Mouse (Mus musculus) embryo, embryonic 11 days (tissue): ENCODE results near the gene Esm1.
A peak's percentile ranks its signal among the peaks of the same experiment; 100 is the strongest.
"Not testable (repeated sequence)": the region's sequence is repeated elsewhere in the genome, so short reads cannot be mapped to it uniquely, and the experiment has no call there.

Experiments
- DNase-seq: peaks from one replicate; pipeline ENCODE4 v3.0.0-alpha.2; 2015

The Esm1 gene

DNA sequence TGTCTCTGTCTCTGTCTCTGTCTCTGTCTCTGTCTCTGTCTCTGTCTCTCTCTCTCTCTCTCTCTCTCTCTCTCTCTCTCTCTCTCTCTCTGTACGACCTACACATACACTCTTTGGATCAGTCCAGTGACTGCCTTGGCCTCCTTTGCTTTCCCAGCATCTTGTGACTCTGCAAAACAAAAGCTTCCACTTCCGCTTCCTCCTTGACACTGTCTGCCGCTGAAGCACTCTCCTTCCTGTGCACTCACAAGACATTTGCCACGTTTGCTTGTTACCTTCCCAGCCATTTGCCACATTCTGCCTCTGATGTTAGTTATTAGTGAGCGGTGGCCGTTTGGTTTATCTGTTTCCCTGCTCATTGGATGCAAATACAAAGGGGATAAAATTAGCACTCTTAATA lies 32.7 kb downstream of the Esm1 start:
- no peak for DNase-seq

DNA sequence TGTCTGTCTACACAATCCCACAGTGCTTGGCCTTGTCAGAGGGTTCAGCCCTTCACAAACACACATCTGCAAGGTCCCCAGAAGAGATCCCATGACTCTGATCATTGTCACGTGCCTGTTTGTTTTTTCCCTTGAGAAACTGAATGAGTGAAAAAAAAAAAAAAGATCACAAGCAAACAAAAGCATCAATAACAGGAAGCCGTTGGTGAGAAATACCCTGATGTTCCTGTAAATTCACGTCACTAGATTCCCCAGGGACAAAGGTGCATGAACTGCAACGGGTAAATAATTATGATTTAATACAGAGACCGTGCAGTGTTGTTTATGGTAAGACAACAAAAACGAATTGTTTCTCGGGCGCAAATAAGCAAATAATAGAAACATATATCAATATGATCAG lies 35.6 kb downstream of the Esm1 start:
- DNase-seq, result no peak

DNA sequence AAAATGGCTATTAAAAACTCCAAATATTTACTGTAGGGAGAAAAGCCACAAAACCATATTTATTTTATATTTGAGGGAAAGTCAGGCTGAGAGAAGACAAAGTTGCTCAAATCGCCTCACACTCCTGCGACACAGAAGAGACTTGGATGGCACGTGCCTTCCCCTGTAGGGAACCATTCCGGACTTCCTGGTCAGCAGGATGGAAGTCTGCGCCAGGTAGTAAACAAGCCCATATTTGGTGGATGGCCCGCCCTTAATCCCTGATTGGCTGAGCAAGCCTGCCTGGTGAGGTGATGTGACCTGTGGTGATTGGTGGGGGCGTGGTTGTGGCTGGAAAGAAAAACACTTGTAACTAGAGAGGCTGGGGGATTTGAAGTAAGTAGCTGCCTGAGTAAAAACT lies 43.1 kb downstream of the Esm1 start:
- not testable (repeated sequence) for DNase-seq

DNA sequence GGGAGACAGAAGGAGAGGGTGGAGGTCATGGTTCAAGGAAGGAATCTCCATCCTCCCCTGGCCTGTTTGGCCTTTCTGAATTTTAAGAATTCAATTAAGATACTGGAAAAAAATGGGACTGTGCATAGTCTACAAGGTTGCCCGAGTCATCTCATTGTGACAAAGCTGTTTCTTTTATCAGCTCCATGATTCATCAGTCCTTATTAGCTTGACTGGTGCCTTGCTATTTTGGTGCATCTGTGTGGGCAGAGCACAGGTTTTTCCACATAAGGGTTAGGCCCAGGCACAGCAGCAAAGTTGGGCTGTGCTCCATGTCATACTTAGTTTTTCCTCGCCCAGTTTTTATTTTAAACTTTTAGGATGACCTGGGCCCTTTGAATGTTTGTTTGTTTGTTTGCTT lies 47.3 kb downstream of the Esm1 start:
- DNase-seq, result no peak

DNA sequence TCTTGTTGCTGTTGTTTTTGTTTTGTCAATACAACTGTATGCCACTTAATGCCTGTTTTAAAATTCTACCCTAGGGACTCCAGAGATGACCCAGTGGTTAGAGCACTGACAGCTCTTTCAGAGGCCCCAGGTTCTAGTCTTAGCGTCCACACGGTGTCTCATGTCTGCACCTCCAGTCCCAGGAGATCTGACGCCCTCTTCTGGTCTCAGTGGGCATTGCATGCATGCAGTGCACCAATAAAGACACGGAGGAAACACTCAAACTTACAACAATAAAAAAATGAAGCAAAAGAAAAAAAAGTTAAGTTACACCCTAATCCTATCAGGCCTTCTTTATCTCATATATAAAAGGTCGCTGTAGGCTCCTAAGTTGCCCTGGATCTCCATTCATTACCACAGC lies 47.7 kb downstream of the Esm1 start:
- DNase-seq, result no peak

DNA sequence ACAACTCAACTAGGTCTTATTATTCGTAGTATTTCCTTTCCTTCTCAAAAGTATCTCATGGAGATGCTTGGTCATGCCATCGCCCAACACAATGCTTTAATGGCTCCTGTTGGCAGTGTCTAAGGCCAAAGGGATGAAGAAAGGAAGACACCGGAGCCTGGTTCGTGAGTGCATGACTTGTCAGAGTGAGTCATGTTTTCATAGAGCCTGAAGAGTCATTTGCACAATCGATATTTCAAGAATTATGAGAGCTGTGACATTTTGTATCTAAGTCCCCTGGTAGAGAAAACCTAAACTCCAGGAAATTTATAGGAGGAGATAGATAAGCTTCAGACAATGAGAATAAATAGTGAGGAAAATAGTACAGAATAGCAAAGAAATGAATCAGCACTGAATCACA lies 49.8 kb downstream of the Esm1 start:
- no peak for DNase-seq

DNA sequence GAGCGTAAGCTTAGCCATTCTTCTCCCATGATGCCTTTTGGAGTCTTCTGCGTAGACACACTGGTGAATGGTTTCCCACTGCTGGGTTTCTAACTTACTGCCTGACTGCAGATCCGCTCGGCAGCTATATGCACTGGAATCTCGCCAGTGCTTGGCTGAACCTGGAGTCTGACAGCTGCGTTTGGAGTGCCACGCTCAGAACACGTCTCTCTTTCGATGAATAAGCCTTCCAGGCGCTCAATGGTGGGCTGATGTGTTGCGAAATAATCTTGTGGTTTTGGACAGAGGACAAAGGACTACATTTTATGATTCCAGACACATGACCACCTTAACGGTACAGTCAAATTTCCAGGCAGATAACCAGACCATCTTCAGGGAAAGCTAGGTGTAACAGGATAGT lies 53.4 kb downstream of the Esm1 start:
- no peak for DNase-seq

DNA sequence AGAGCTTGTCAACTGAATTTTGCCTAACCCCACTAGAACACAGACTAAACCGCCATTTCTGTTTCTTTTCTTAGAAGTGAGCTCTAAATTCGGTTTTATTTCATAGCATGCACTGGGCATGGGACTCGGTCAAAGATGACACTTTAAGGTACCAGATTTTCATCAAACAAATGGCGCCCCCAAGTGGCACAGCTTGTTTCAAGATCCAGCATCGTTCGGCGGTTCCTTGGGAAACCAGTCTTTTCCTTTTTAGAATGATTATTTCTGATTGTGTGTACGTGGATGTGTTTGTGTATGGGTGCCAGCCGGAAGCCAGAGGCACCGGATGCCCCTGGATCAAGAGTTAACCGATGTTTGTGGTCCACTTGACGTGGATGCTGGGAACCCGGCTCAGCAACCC lies 55.8 kb downstream of the Esm1 start:
- peak; percentile 86 for DNase-seq

DNA sequence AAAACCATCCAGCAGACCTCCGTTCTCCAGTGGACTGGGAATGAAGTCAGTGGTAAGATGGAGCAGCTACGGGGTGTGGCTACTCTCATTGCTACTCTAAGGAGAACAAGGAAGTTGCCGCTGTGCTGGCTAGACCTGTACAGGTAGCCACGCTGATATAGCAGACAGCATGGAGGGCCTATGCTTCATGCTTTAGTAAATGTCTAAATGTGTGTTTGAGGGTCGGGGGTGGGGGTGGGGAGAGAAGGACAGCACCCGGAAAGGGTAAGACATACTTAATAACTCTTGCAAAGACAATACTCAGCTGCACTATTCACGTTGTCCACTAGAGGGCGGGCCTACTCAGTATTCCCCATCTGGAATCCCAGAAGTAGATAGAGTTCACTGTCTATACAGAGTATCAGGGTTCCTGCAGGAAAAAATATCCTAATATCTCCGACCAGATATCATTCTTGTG lies 57.1 kb downstream of the Esm1 start:
- DNase-seq, result peak; percentile 81

DNA sequence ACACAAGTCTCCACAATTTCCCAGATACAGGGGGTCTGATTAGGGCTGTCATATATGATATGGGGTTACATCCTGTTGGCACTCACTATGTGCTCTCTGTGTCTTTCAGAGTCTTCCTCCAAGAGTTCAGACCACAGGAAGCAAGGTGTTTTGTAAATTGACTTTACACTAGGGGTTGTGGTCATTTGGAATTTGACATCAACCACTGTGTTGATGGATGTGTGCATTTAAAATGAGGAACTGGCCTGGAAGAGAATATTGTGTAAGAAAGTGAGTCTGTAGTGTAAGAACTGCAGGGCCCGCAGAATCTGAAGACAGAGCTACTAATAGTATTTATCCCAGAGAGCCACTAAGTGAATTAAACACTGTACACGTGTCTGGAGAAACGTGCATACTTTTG lies 57.7 kb downstream of the Esm1 start:
- no peak for DNase-seq
